Mouse (Mus musculus) thymus, adult 2 months (tissue): ENCODE results near the gene Myl9.

Experiments
- CTCF ChIP-seq: fragments of 200-500 bp; IDR thresholded peaks from 2 replicates; pipeline ENCODE4 v1.5.1; 2012; ENCODE audit warnings: mild to moderate bottlenecking, control low read depth, low read length, moderate library complexity, borderline replicate concordance; ENCODE audit not compliant: control insufficient read depth, poor library complexity, insufficient read depth; ENCODE audit errors: extremely low read depth
- POLR2A ChIP-seq: fragments of 200-500 bp; IDR thresholded peaks from 2 replicates; pipeline ENCODE4 v1.6.1; 2012; ENCODE audit warnings: mild to moderate bottlenecking, low read length, control low read depth, moderate library complexity; ENCODE audit not compliant: control insufficient read depth, poor library complexity, insufficient read depth; ENCODE audit errors: extremely low read depth

DNA sequence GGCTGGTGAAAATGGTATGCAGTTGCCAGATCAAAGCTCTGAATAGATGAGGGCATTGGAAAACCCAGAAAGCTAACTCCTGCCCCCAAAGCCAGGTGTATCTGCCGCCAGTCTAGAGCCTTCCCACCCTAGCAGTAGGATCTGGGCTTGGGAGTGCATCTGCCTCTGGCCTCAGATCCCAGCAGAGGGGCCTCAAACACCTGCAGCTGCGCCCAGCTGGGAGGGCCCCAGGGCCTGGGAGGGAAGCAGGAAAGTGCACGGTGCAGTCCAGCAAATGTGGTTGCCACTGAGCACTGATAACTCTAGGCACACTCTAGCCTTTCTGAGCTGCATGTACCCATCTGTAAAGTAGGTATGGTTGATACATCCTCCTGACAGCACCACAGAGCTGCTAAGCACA lies 32.0 kb upstream of the Myl9 start:
- TF ChIP-seq POLR2A (no peak), CTCF (no peak)
